9 mouse cellular contexts compared by ENCODE assay signal in the genomic region with DNA sequence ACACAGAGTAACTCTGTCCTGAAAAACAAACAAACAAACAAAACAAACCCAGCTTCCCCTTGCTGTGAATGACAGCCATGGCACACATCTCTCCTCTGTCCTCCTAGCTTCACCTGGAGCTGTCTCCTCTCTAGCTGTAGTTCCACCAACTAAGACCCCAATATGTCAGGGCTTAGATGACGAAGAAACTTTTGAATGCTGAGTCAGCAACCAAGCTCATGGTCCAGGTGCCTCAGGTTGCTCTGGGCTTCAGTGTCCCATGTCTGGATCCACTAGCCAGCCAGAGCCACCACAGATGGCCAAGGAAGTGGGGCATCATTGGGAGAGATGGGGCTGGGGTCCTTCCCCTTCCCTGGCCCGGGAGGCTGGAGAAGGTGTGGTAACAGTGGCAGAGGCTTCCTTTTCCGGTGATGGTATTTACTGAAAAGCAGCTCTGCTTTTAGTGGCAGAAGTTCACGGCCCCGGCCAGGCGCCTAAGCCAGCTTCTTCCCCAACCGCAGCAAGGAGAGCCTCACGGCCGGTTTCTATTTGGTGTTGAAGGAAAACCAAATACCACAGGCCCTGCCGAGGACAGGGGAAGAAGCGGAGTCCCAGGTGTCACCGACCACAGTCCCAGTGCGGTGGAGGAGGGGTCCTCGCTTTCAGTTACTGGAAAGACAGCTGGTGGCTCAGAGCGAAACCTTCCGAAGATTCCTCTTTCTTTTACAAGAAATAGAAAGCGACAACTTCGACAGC.
DNase-seq lines count a peak whose midpoint lies in the region; ATAC-seq and TF ChIP-seq lines count a peak whose summit lies in the region.
"Had no signal": no experiment of that assay in that cellular context is flagged by ENCODE, and none has a peak within 500 bp of the region (broad histone marks: within the 10 kb centered on the region; RNA-seq: fewer than 3 reads in every experiment).

No protein-coding gene starts in this region.

- H3K4me3 ChIP-seq in ES-E14 (ENCODE audit: insufficient read depth in 1 of 2, low read depth in 1 of 2, low read length in 2 of 2, poor library complexity in 1 of 2, severe bottlenecking in 1 of 2), result no peak overlapping the region
- peak overlapping the region; percentile 48; the same call in 1 of the 2 replicates for H3K4me3 ChIP-seq in spleen, adult 2 months (ENCODE audit: extremely low read depth, insufficient read depth, insufficient read length)
- H3K4me3 ChIP-seq in hindbrain, postnatal 0 days (ENCODE audit: low read length), result no peak overlapping the region
- H3K4me3 ChIP-seq in forebrain, embryonic 10.5 days, result no peak overlapping the region
- H3K4me3 ChIP-seq: limb, embryonic 13.5 days had no signal

- intact Hi-C loops in gastrocnemius, postnatal 36 days (cut with DNase I), result no loop called here

- no peak overlapping the region for H3K27ac ChIP-seq in ES-E14 (ENCODE audit: insufficient read depth, low read depth, low read length, poor library complexity, severe bottlenecking)
- peak overlapping the region; percentile 70 for H3K27ac ChIP-seq in spleen, adult 2 months (ENCODE audit: insufficient read depth, low read length)
- no peak overlapping the region for H3K27ac ChIP-seq in hindbrain, postnatal 0 days
- H3K27ac ChIP-seq in forebrain, embryonic 10.5 days, result no peak overlapping the region
- H3K27ac ChIP-seq: limb, embryonic 13.5 days had no signal

- no peaks in the 10 kb centered on the region for H3K36me3 ChIP-seq in ES-E14 (ENCODE audit: control insufficient read depth, insufficient read depth, low read length, poor library complexity, severe bottlenecking)
- H3K36me3 ChIP-seq in spleen, adult 2 months (ENCODE audit: control insufficient read depth, insufficient read depth, low read length), result no peaks in the 10 kb centered on the region
- H3K36me3 ChIP-seq in hindbrain, postnatal 0 days (ENCODE audit: insufficient read depth, low read length), result no peaks in the 10 kb centered on the region
- H3K36me3 ChIP-seq in forebrain, embryonic 10.5 days (replicated peaks), result no peaks in the 10 kb centered on the region
- H3K36me3 ChIP-seq: limb, embryonic 13.5 days had no signal

- no peak for TF ChIP-seq POLR2A in spleen, adult 2 months (IDR thresholded peaks at IDR 0.05; ENCODE audit: low read depth, low read length)

- H3K9ac ChIP-seq in ES-E14 (ENCODE audit: insufficient read depth, low read depth, low read length, poor library complexity, severe bottlenecking), result no peak overlapping the region
- H3K9ac ChIP-seq in hindbrain, postnatal 0 days (replicated peaks; ENCODE audit: low read length), result no peak overlapping the region
- H3K9ac ChIP-seq: limb, embryonic 13.5 days had no signal

- H3K4me1 ChIP-seq in ES-E14 (ENCODE audit: control insufficient read depth in 2 of 2, insufficient read depth in 2 of 2, low read length in 2 of 2, poor library complexity in 1 of 2), result peaks cover 0 to 7% of the 10 kb centered on the region in 2 experiments; a peak in 1 of 4 replicates
- H3K4me1 ChIP-seq in spleen, adult 2 months (ENCODE audit: control insufficient read depth, insufficient read depth, insufficient read length), result peaks cover 18% of the 10 kb centered on the region; the same call in 1 of the 2 replicates
- no peaks in the 10 kb centered on the region for H3K4me1 ChIP-seq in hindbrain, postnatal 0 days (ENCODE audit: insufficient read depth, low read length)
- H3K4me1 ChIP-seq in forebrain, embryonic 10.5 days, result peaks cover 12% of the 10 kb centered on the region

- no peak for ATAC-seq in hindbrain, postnatal 0 days

- 4% methylated on average over 18 of the region's 18 CpGs for WGBS in spleen, adult 2 months
- WGBS in hindbrain, postnatal 0 days, result 68% methylated on average over 18 of the region's 18 CpGs
- 74% methylated on average over 18 of the region's 18 CpGs for WGBS in forebrain, embryonic 10.5 days

- in situ Hi-C loops in ES-E14 (cut with MboI; ENCODE audit: low sequenced_read_pairs in 2 of 2, unreplicated experiment in 2 of 2), result no loop called here

- peak; percentile 79 for DNase-seq in CD4-positive helper T cell, adult 2 months (ENCODE audit: low read depth, low spot score)
- DNase-seq in ES-E14 (ENCODE audit: low read depth, low spot score) (no peak), liver (peak; percentile 51)
- DNase-seq in spleen, adult 2 months (ENCODE audit: low read depth in 1 of 2, low spot score in 2 of 2), result peak in 1 of 2 experiments; percentile 26
- no peak for DNase-seq in adrenal gland, postnatal 4 days (ENCODE audit: low spot score in 2 of 2)
- DNase-seq in hindbrain, postnatal 0 days (ENCODE audit: low spot score), result no peak
- no peak for DNase-seq in forebrain, embryonic 10.5 days (ENCODE audit: extremely low spot score, low spot score)
- DNase-seq in gastrocnemius, postnatal 36 days, result no peak

- H3K27me3 ChIP-seq in spleen, adult 2 months (ENCODE audit: control insufficient read depth, insufficient read depth, low read length), result no peaks in the 10 kb centered on the region
- H3K27me3 ChIP-seq in hindbrain, postnatal 0 days (ENCODE audit: insufficient read depth, low read length), result no peaks in the 10 kb centered on the region
- peaks cover 3% of the 10 kb centered on the region; the same call in 1 of the 2 replicates for H3K27me3 ChIP-seq in forebrain, embryonic 10.5 days (ENCODE audit: poor library complexity, severe bottlenecking)
- H3K27me3 ChIP-seq: limb, embryonic 13.5 days had no signal

- H3K9me3 ChIP-seq in ES-E14 (ENCODE audit: control insufficient read depth, insufficient read depth, low read depth, low read length), result no peaks in the 10 kb centered on the region
- no peaks in the 10 kb centered on the region for H3K9me3 ChIP-seq in hindbrain, postnatal 0 days (ENCODE audit: low read length)
- no peaks in the 10 kb centered on the region for H3K9me3 ChIP-seq in forebrain, embryonic 10.5 days
- H3K9me3 ChIP-seq: limb, embryonic 13.5 days had no signal

- TF ChIP-seq CTCF in spleen, adult 2 months (IDR thresholded peaks at IDR 0.05; ENCODE audit: extremely low read depth, insufficient read depth, insufficient read length, insufficient replicate concordance), result no peak
- TF ChIP-seq CTCF in hindbrain, postnatal 0 days (IDR thresholded peaks at IDR 0.05; ENCODE audit: low read depth), result no peak

- no peak overlapping the region for H3K4me2 ChIP-seq in hindbrain, postnatal 0 days (ENCODE audit: low read depth, low read length)
- H3K4me2 ChIP-seq: limb, embryonic 13.5 days had no signal

TF ChIP-seq in ES-E14, 5 proteins besides CTCF, POLR2A, EP300 and RAD21:
- TF ChIP-seq CHD2 (IDR thresholded peaks at IDR 0.05; ENCODE audit: low read depth, low read length) (no peak), MAFK (IDR thresholded peaks at IDR 0.05; ENCODE audit: insufficient read depth, low read depth, low read length) (peak; percentile 79)

Comparison
In these comparisons a context has a peak if more than half of its experiments do, and no peak if none do; other contexts are left out.
1. DNase-seq: peak in CD4-positive helper T cell, adult 2 months (single experiment) and liver (single experiment); none in ES-E14 (single experiment), adrenal gland, postnatal 4 days (0 of 2), hindbrain, postnatal 0 days (single experiment), forebrain, embryonic 10.5 days (single experiment) and gastrocnemius, postnatal 36 days (0 of 2).